Comparison of ENCODE assay signal across 32 mouse cellular contexts in genomic region chr14:117525133-117525532, GRCm38 (mm10).
"Had no signal": no experiment of that assay in that cellular context is flagged by ENCODE, and none has a peak within 500 bp of the region (broad histone marks: within the 10 kb centered on the region; RNA-seq: fewer than 3 reads in every experiment).

No protein-coding gene starts in this region.

- DNase-seq: left cerebral cortex, postnatal 4 days; liver; liver, embryonic 13.5 days; liver, postnatal 0 days; lung, adult 18-20 months; lung, adult 2 months; lung, embryonic 14.5 days; lung, postnatal 10 days; lung, postnatal 14 days; lung, postnatal 36 days; lung, postnatal 4 days; midbrain, embryonic 14.5 days had no signal

- H3K4me3 ChIP-seq: limb, embryonic 10.5 days; limb, embryonic 12.5 days; limb, embryonic 13.5 days; limb, embryonic 15.5 days; liver, embryonic 12.5 days; liver, embryonic 13.5 days; liver, embryonic 15.5 days; lung, embryonic 15.5 days; megakaryocyte, embryonic 14.5 days; midbrain, embryonic 10.5 days; midbrain, embryonic 12.5 days; midbrain, embryonic 13.5 days; midbrain, embryonic 15.5 days; myocyte; neural tube, embryonic 12.5 days had no signal

- H3K9ac ChIP-seq: limb, embryonic 12.5 days; limb, embryonic 13.5 days; limb, embryonic 15.5 days; liver, embryonic 12.5 days; liver, embryonic 13.5 days; liver, embryonic 14.5 days; liver, embryonic 15.5 days; liver, postnatal 0 days; lung, embryonic 14.5 days; lung, embryonic 15.5 days; midbrain, embryonic 12.5 days; midbrain, embryonic 13.5 days; midbrain, embryonic 15.5 days; neural tube, embryonic 12.5 days had no signal

- H3K27ac ChIP-seq: limb, embryonic 10.5 days; limb, embryonic 12.5 days; limb, embryonic 13.5 days; limb, embryonic 15.5 days; liver, embryonic 12.5 days; liver, embryonic 13.5 days; liver, embryonic 14.5 days; liver, embryonic 15.5 days; lung, embryonic 15.5 days; macrophage; midbrain, embryonic 10.5 days; midbrain, embryonic 12.5 days; midbrain, embryonic 13.5 days; midbrain, embryonic 15.5 days; neural tube, embryonic 12.5 days had no signal

- H3K4me2 ChIP-seq: limb, embryonic 12.5 days; limb, embryonic 13.5 days; limb, embryonic 15.5 days; liver, embryonic 11.5 days; liver, embryonic 12.5 days; liver, embryonic 13.5 days; liver, embryonic 15.5 days; lung, embryonic 14.5 days; lung, embryonic 15.5 days; midbrain, embryonic 11.5 days; midbrain, embryonic 12.5 days; midbrain, embryonic 13.5 days; midbrain, embryonic 15.5 days; neural tube, embryonic 12.5 days had no signal

- ATAC-seq: liver, embryonic 12.5 days; liver, postnatal 0 days; lung, postnatal 0 days; midbrain, embryonic 13.5 days; midbrain, embryonic 15.5 days; midbrain, embryonic 16.5 days had no signal

- H3K36me3 ChIP-seq: limb, embryonic 10.5 days; limb, embryonic 12.5 days; limb, embryonic 13.5 days; limb, embryonic 15.5 days; liver, embryonic 12.5 days; liver, embryonic 13.5 days; liver, embryonic 15.5 days; lung, embryonic 15.5 days; midbrain, embryonic 10.5 days; midbrain, embryonic 12.5 days; midbrain, embryonic 13.5 days; midbrain, embryonic 15.5 days; neural tube, embryonic 12.5 days had no signal

- H3K9me3 ChIP-seq: limb, embryonic 10.5 days; limb, embryonic 12.5 days; limb, embryonic 13.5 days; limb, embryonic 15.5 days; liver, embryonic 12.5 days; liver, embryonic 13.5 days; liver, embryonic 15.5 days; lung, embryonic 15.5 days; midbrain, embryonic 10.5 days; midbrain, embryonic 12.5 days; midbrain, embryonic 13.5 days; midbrain, embryonic 15.5 days; neural tube, embryonic 12.5 days had no signal

- H3K4me1 ChIP-seq: limb, embryonic 10.5 days; limb, embryonic 12.5 days; limb, embryonic 13.5 days; limb, embryonic 15.5 days; liver, embryonic 12.5 days; liver, embryonic 13.5 days; liver, embryonic 15.5 days; lung, embryonic 15.5 days; megakaryocyte, embryonic 14.5 days; midbrain, embryonic 10.5 days; midbrain, embryonic 12.5 days; midbrain, embryonic 15.5 days; neural tube, embryonic 12.5 days had no signal

- H3K27me3 ChIP-seq: limb, embryonic 12.5 days; limb, embryonic 13.5 days; limb, embryonic 15.5 days; liver, embryonic 12.5 days; liver, embryonic 13.5 days; liver, embryonic 15.5 days; lung, embryonic 15.5 days; megakaryocyte, embryonic 14.5 days; midbrain, embryonic 12.5 days; midbrain, embryonic 13.5 days; midbrain, embryonic 15.5 days; neural tube, embryonic 12.5 days had no signal
